Mouse (Mus musculus): ENCODE results near the gene Irf9. TPM values are rescaled to one million over a fixed set of nuclear protein-coding genes. Genes with fewer than 3 reads are reported as not detected.

Irf9 gene
- total RNA-seq (2014; rRNA removed) (14.8 and 18.4 TPM in 2 replicates), polyA plus RNA-seq (2015; fragmentation: Nextera tagmentation; extraction: Ambion mirVana) (7.3 and 10.1 TPM in 2 replicates)

- H3K4me2 ChIP-seq (ENCODE audit: low read depth, low read length): peak within 1 kb of the TSS; percentile 50
- peak within 1 kb of the TSS; percentile 29 for H3K4me3 ChIP-seq (ENCODE audit: low read length)
- H3K36me3 ChIP-seq (ENCODE audit: insufficient read depth, low read length): peaks cover 61% of the 10 kb centered on the region
- no peaks in the 10 kb centered on the region for H3K4me1 ChIP-seq (ENCODE audit: insufficient read depth, low read length)
- no peak for DNase-seq (ENCODE audit: low spot score)
- no peaks in the 10 kb centered on the region for H3K9me3 ChIP-seq (ENCODE audit: low read length)
- TF ChIP-seq CTCF (IDR thresholded peaks at IDR 0.05; ENCODE audit: low read depth): no peak
- H3K27me3 ChIP-seq (ENCODE audit: insufficient read depth, low read length): no peaks in the 10 kb centered on the region
- H3K9ac ChIP-seq (replicated peaks; ENCODE audit: low read length): peak within 1 kb of the TSS; percentile 33; the same call in 1 of the 2 replicates
- H3K27ac ChIP-seq: peak within 1 kb of the TSS; percentile 62
- ATAC-seq: no peak
- WGBS: 88% methylated on average over 7 of the region's 7 CpGs
Measured at GRCm38 (mm10) chr14:55603271-55603632, at the start of gene Irf9. Gene Irf9, plus strand, starts transcription at chr14:55603571.

- no peak for DNase-seq (ENCODE audit: low spot score)
- Histone ChIP-seq H3K36me3 (ENCODE audit: insufficient read depth, low read length) (no peaks in the 10 kb centered on the region), H3K4me1 (ENCODE audit: insufficient read depth, low read length) (no peaks in the 10 kb centered on the region), H3K9ac (replicated peaks; ENCODE audit: low read length) (no peak overlapping the region), H3K9me3 (ENCODE audit: low read length) (no peaks in the 10 kb centered on the region), H3K27me3 (ENCODE audit: insufficient read depth, low read length) (no peaks in the 10 kb centered on the region), H3K4me2 (ENCODE audit: low read depth, low read length) (no peak overlapping the region), H3K27ac (no peak overlapping the region), H3K4me3 (ENCODE audit: low read length) (no peak overlapping the region)
- no peak for ATAC-seq
- no peak for TF ChIP-seq CTCF (IDR thresholded peaks at IDR 0.05; ENCODE audit: low read depth)
Measured at GRCm38 (mm10) chr14:55554635-55555034, 48.7 kb upstream of the Irf9 start.

- H3K4me3 ChIP-seq (ENCODE audit: low read length): no peak overlapping the region
- no peak overlapping the region for H3K4me2 ChIP-seq (ENCODE audit: low read depth, low read length)
- H3K9me3 ChIP-seq (ENCODE audit: low read length): no peaks in the 10 kb centered on the region
- 84% methylated on average over 3 of the region's 3 CpGs for WGBS
- DNase-seq (ENCODE audit: low spot score) (no peak), ATAC-seq (no peak)
- H3K4me1 ChIP-seq (ENCODE audit: insufficient read depth, low read length): no peaks in the 10 kb centered on the region
- no peaks in the 10 kb centered on the region for H3K36me3 ChIP-seq (ENCODE audit: insufficient read depth, low read length)
- no peak overlapping the region for H3K27ac ChIP-seq
- no peak for TF ChIP-seq CTCF (IDR thresholded peaks at IDR 0.05; ENCODE audit: low read depth)
- no peak overlapping the region for H3K9ac ChIP-seq (replicated peaks; ENCODE audit: low read length)
- no peaks in the 10 kb centered on the region for H3K27me3 ChIP-seq (ENCODE audit: insufficient read depth, low read length)
Measured at GRCm38 (mm10) chr14:55555788-55556187, 47.6 kb upstream of the Irf9 start.

GRCm38 (mm10) chr14:55557003-55557402 is 46.4 kb upstream of the Irf9 start:
- TF ChIP-seq CTCF (IDR thresholded peaks at IDR 0.05; ENCODE audit: low read depth): peak; percentile 87
- Histone ChIP-seq H3K36me3 (ENCODE audit: insufficient read depth, low read length) (no peaks in the 10 kb centered on the region), H3K4me2 (ENCODE audit: low read depth, low read length) (no peak overlapping the region), H3K9me3 (ENCODE audit: low read length) (no peaks in the 10 kb centered on the region), H3K27ac (no peak overlapping the region), H3K4me3 (ENCODE audit: low read length) (no peak overlapping the region), H3K4me1 (ENCODE audit: insufficient read depth, low read length) (peaks cover 11% of the 10 kb centered on the region), H3K27me3 (ENCODE audit: insufficient read depth, low read length) (no peaks in the 10 kb centered on the region), H3K9ac (replicated peaks; ENCODE audit: low read length) (no peak overlapping the region)
- DNase-seq (ENCODE audit: low spot score) (peak; percentile 83), ATAC-seq (no peak)
- WGBS: 31% methylated on average over 5 of the region's 5 CpGs

- Histone ChIP-seq H3K4me3 (ENCODE audit: low read length) (no peak overlapping the region), H3K27me3 (ENCODE audit: insufficient read depth, low read length) (no peaks in the 10 kb centered on the region), H3K36me3 (ENCODE audit: insufficient read depth, low read length) (no peaks in the 10 kb centered on the region), H3K9me3 (ENCODE audit: low read length) (no peaks in the 10 kb centered on the region), H3K27ac (no peak overlapping the region), H3K4me1 (ENCODE audit: insufficient read depth, low read length) (peaks cover 15% of the 10 kb centered on the region), H3K4me2 (ENCODE audit: low read depth, low read length) (no peak overlapping the region), H3K9ac (replicated peaks; ENCODE audit: low read length) (no peak overlapping the region)
- WGBS: 91% methylated on average over 3 of the region's 3 CpGs
- no peak for ATAC-seq
- DNase-seq (ENCODE audit: low spot score): no peak
- no peak for TF ChIP-seq CTCF (IDR thresholded peaks at IDR 0.05; ENCODE audit: low read depth)
Measured at GRCm38 (mm10) chr14:55557587-55557986, 45.8 kb upstream of the Irf9 start.

- peak overlapping the region; percentile 60 for H3K4me3 ChIP-seq (ENCODE audit: low read length)
- H3K4me1 ChIP-seq (ENCODE audit: insufficient read depth, low read length): peaks cover 15% of the 10 kb centered on the region
- no peaks in the 10 kb centered on the region for H3K9me3 ChIP-seq (ENCODE audit: low read length)
- WGBS: 57% methylated on average over 6 of the region's 6 CpGs
- no peak for ATAC-seq
- TF ChIP-seq CTCF (IDR thresholded peaks at IDR 0.05; ENCODE audit: low read depth): no peak
- peak overlapping the region; percentile 97 for H3K4me2 ChIP-seq (ENCODE audit: low read depth, low read length)
- no peak for DNase-seq (ENCODE audit: low spot score)
- peak overlapping the region; percentile 99 for H3K27ac ChIP-seq
- peaks cover 3% of the 10 kb centered on the region for H3K36me3 ChIP-seq (ENCODE audit: insufficient read depth, low read length)
- H3K9ac ChIP-seq (replicated peaks; ENCODE audit: low read length): peak overlapping the region; percentile 67
- H3K27me3 ChIP-seq (ENCODE audit: insufficient read depth, low read length): no peaks in the 10 kb centered on the region
Measured at GRCm38 (mm10) chr14:55558740-55559448, 44.5 kb upstream of the Irf9 start.

- no peaks in the 10 kb centered on the region for H3K9me3 ChIP-seq (ENCODE audit: low read length)
- WGBS: 0% methylated on average over 27 of the region's 27 CpGs
Measured at GRCm38 (mm10) chr14:55559799-55560201, 43.6 kb upstream of the Irf9 start, which contains the start of gene Dcaf11. Gene Dcaf11, plus strand, starts transcription at chr14:55560006.

More at GRCm38 (mm10) chr14:55559799-55560201, 43.6 kb upstream of the Irf9 start, which contains the start of gene Dcaf11:
- peaks cover 12% of the 10 kb centered on the region for H3K36me3 ChIP-seq (ENCODE audit: insufficient read depth, low read length)
- peak within 1 kb of the TSS; percentile 67 for H3K9ac ChIP-seq (replicated peaks; ENCODE audit: low read length)
- peak within 1 kb of the TSS; percentile 60 for H3K4me3 ChIP-seq (ENCODE audit: low read length)
- peaks cover 15% of the 10 kb centered on the region for H3K4me1 ChIP-seq (ENCODE audit: insufficient read depth, low read length)
- H3K4me2 ChIP-seq (ENCODE audit: low read depth, low read length): peak within 1 kb of the TSS; percentile 97
- DNase-seq (ENCODE audit: low spot score) (peak; percentile 97), ATAC-seq (peak; percentile 75)
- H3K27ac ChIP-seq: peak within 1 kb of the TSS; percentile 99
- no peaks in the 10 kb centered on the region for H3K27me3 ChIP-seq (ENCODE audit: insufficient read depth, low read length)
- peak; percentile 55 for TF ChIP-seq CTCF (IDR thresholded peaks at IDR 0.05; ENCODE audit: low read depth)
